Mouse (Mus musculus) liver, adult 2 months (tissue): ENCODE data around the gene Cda. TPM values are rescaled to one million over a fixed set of nuclear protein-coding genes. Genes with fewer than 3 reads are reported as not detected.
A peak's percentile ranks its signal among the peaks of the same experiment; 100 is the strongest.

Experiments
- DNase-seq: peaks from one replicate; pipeline ENCODE4 v3.0.0-alpha.2; 2011; ENCODE audit warnings: low read depth, low spot score; ENCODE audit errors: extremely low read depth
- H3K27ac ChIP-seq: fragments of 200-500 bp; replicated peaks from 2 replicates; pipeline ENCODE4 v1.5.1; 2012; ENCODE audit warnings: low read depth, mild to moderate bottlenecking, control low read depth, inconsistent platforms, low read length; ENCODE audit not compliant: insufficient read depth
- H3K27me3 ChIP-seq: fragments of 200-500 bp; 2 replicates; pipeline ENCODE4 v1.6.1; 2012; ENCODE audit warnings: mild to moderate bottlenecking, moderate library complexity, low read length, inconsistent platforms; ENCODE audit not compliant: control insufficient read depth, insufficient read depth
- H3K36me3 ChIP-seq: fragments of 200-500 bp; 2 replicates; pipeline ENCODE4 v1.6.1; 2012; ENCODE audit warnings: low read length, inconsistent platforms; ENCODE audit not compliant: control insufficient read depth, insufficient read depth
- H3K4me1 ChIP-seq: fragments of 200-500 bp; 2 replicates; pipeline ENCODE4 v1.6.1; 2011; ENCODE audit warnings: low read length; ENCODE audit not compliant: control insufficient read depth, insufficient read depth
- H3K4me3 ChIP-seq: fragments of 200-500 bp; 2 replicates; pipeline ENCODE4 v1.5.1; 2011; ENCODE audit warnings: low read depth, mild to moderate bottlenecking, control low read depth, low read length, moderate library complexity; ENCODE audit not compliant: insufficient read depth
- H3K79me2 ChIP-seq: fragments of 200-500 bp; 2 replicates; pipeline ENCODE4 v1.6.1; 2012; ENCODE audit warnings: inconsistent platforms, mild to moderate bottlenecking, low read length, moderate library complexity; ENCODE audit not compliant: control insufficient read depth, insufficient read depth
- H3K9ac ChIP-seq: fragments of 200-500 bp; 2 replicates; pipeline ENCODE4 v1.6.1; 2012; ENCODE audit warnings: low read depth, mild to moderate bottlenecking, control low read depth, inconsistent platforms, low read length
- CTCF ChIP-seq: fragments of 200-500 bp; IDR thresholded peaks from 2 replicates; pipeline ENCODE4 v1.5.1; 2011; ENCODE audit warnings: low read depth, low read length, control low read depth
- POLR2A ChIP-seq: fragments of 200-500 bp; IDR thresholded peaks from 2 replicates; pipeline ENCODE4 v1.6.1; 2011; ENCODE audit warnings: low read length, control low read depth; ENCODE audit not compliant: insufficient read depth; ENCODE audit errors: extremely low read depth
- WGBS: fragments of 180-500 bp; shearing (Covaris S2); methylation state at CpG from one replicate; pipeline ENCODE4 v1.1.7; 2018; 5-methylcytosine and 5-hydroxymethylcytosine counted together
- polyA plus RNA-seq: library from polyadenylated mRNA; depleted of rRNA; stranded (reverse); fragments of >200 nt; gene quantifications from 2 replicates; pipeline ENCODE4 v1.2.3, GENCODE M21; 2012
- total RNA-seq: library from RNA; depleted of rRNA; stranded (reverse); fragments of >200 nt; gene quantifications from 2 replicates; pipeline ENCODE4 v1.2.3, GENCODE M21; 2014

The Cda gene
- total and polyA plus RNA-seq, 2 experiments: 4.5 to 34.1 TPM

- H3K27me3 ChIP-seq: no peaks in the 10 kb centered on the region
- peak within 1 kb of the TSS; percentile 92 for H3K9ac ChIP-seq
- peak within 1 kb of the TSS; percentile 87 for H3K4me3 ChIP-seq
- H3K36me3 ChIP-seq: no peaks in the 10 kb centered on the region
- TF ChIP-seq CTCF (no peak), POLR2A (peak; percentile 61)
- whole genome bisulfite sequencing: under 1% methylated on average over 64 of the region's 64 CpGs
- peak; percentile 94 for DNase-seq
- H3K27ac ChIP-seq: no peak within 1 kb of the TSS; the same call in 1 of the 2 replicates
- peaks cover 8% of the 10 kb centered on the region for H3K4me1 ChIP-seq
- H3K79me2 ChIP-seq: peaks cover 9% of the 10 kb centered on the region; the same call in 1 of the 2 replicates
These were observed 63.3 kb downstream of the Cda start, which contains the start of gene Ddost for GRCm38 (mm10) chr4:138304340-138305104. TSS of gene Ddost (plus strand) at chr4:138304730.

GRCm38 (mm10) chr4:138303742-138304141, 64.0 kb downstream of the Cda start:
- Histone ChIP-seq H3K27ac (no peak overlapping the region), H3K36me3 (no peaks in the 10 kb centered on the region), H3K4me1 (peaks cover 8% of the 10 kb centered on the region), H3K79me2 (peaks cover 9% of the 10 kb centered on the region; the same call in 1 of the 2 replicates), H3K4me3 (peak overlapping the region; percentile 47; the same call in 1 of the 2 replicates), H3K9ac (peak overlapping the region; percentile 41), H3K27me3 (no peaks in the 10 kb centered on the region)
- no peak for DNase-seq
- TF ChIP-seq POLR2A: no peak
- no peak for TF ChIP-seq CTCF
- WGBS: 9% methylated on average over 18 of the region's 18 CpGs

GRCm38 (mm10) chr4:138303011-138303410, 64.8 kb downstream of the Cda start:
- peaks cover 9% of the 10 kb centered on the region; the same call in 1 of the 2 replicates for H3K79me2 ChIP-seq
- H3K27ac ChIP-seq: no peak overlapping the region
- TF ChIP-seq POLR2A (no peak), CTCF (no peak)
- WGBS: 96% methylated on average over 3 of the region's 3 CpGs
- no peak for DNase-seq
- no peak overlapping the region for H3K4me3 ChIP-seq
- no peak overlapping the region for H3K9ac ChIP-seq
- no peaks in the 10 kb centered on the region for H3K36me3 ChIP-seq
- H3K4me1 ChIP-seq: peaks cover 8% of the 10 kb centered on the region
- no peaks in the 10 kb centered on the region for H3K27me3 ChIP-seq

GRCm38 (mm10) chr4:138301271-138301780, 66.5 kb downstream of the Cda start:
- Histone ChIP-seq H3K27ac (no peak overlapping the region), H3K27me3 (no peaks in the 10 kb centered on the region), H3K9ac (no peak overlapping the region), H3K36me3 (no peaks in the 10 kb centered on the region), H3K4me3 (no peak overlapping the region), H3K79me2 (peaks cover 9% of the 10 kb centered on the region; the same call in 1 of the 2 replicates), H3K4me1 (peaks cover 8% of the 10 kb centered on the region)
- no peak for DNase-seq
- TF ChIP-seq POLR2A: no peak
- WGBS: 87% methylated on average over 10 of the region's 10 CpGs

- Histone ChIP-seq H3K27ac (no peak overlapping the region), H3K9ac (no peak overlapping the region), H3K27me3 (no peaks in the 10 kb centered on the region), H3K36me3 (no peaks in the 10 kb centered on the region), H3K4me3 (no peak overlapping the region), H3K4me1 (no peaks in the 10 kb centered on the region), H3K79me2 (no peaks in the 10 kb centered on the region)
- 85% methylated on average over 12 of the region's 14 CpGs for WGBS
- no peak for TF ChIP-seq CTCF
- no peak for TF ChIP-seq POLR2A
- DNase-seq: no peak
These were observed 73.7 kb downstream of the Cda start for GRCm38 (mm10) chr4:138293949-138294550.
